Comparison of ENCODE assay signal across 10 mouse cellular contexts in genomic region chr19:7105544-7105943, GRCm38 (mm10). TPM values are rescaled to one million over a fixed set of nuclear protein-coding genes. Genes with fewer than 3 reads are reported as not detected.
DNase-seq lines count a peak whose midpoint lies in the region; ATAC-seq and TF ChIP-seq lines count a peak whose summit lies in the region.
"Had no signal": no experiment of that assay in that cellular context is flagged by ENCODE, and none has a peak within 500 bp of the region (broad histone marks: within the 10 kb centered on the region; RNA-seq: fewer than 3 reads in every experiment).

TSS of gene Flrt1 (minus strand) at chr19:7105729.

- H3K9ac ChIP-seq in heart, embryonic 14.5 days (ENCODE audit: low read length) = peak within 1 kb of the TSS; percentile 41; the same call in 1 of the 2 replicates
- H3K9ac ChIP-seq in stomach, embryonic 16.5 days (ENCODE audit: low read length) = peak within 1 kb of the TSS; percentile 66; the same call in 1 of the 2 replicates
- no peak within 1 kb of the TSS for H3K9ac ChIP-seq in stomach, postnatal 0 days (ENCODE audit: low read length)
- H3K9ac ChIP-seq in neural tube, embryonic 15.5 days (replicated peaks) = no peak within 1 kb of the TSS

- no peak for ATAC-seq in heart, embryonic 14.5 days (ENCODE audit: insufficient number of reproducible peaks, insufficient read depth, low FRiP score, low read depth)
- ATAC-seq in stomach, embryonic 16.5 days (ENCODE audit: insufficient read depth, low FRiP score) = no peak
- no peak for ATAC-seq in stomach, postnatal 0 days (ENCODE audit: low FRiP score, low TSS enrichment)
- no peak for ATAC-seq in neural tube, embryonic 15.5 days (ENCODE audit: low FRiP score)

- peaks cover 20 to 28% of the 10 kb centered on the region in 2 experiments for H3K4me1 ChIP-seq in heart, embryonic 14.5 days (ENCODE audit: control insufficient read depth in 2 of 2, insufficient read depth in 2 of 2, low read length in 2 of 2)
- H3K4me1 ChIP-seq in stomach, embryonic 16.5 days (ENCODE audit: control insufficient read depth, insufficient read depth, low read length) = peaks cover 24% of the 10 kb centered on the region
- H3K4me1 ChIP-seq in stomach, postnatal 0 days (replicated peaks; ENCODE audit: control insufficient read depth, insufficient read depth) = peaks cover 4% of the 10 kb centered on the region
- H3K4me1 ChIP-seq in neural tube, embryonic 15.5 days = peaks cover 66% of the 10 kb centered on the region

- no peak for TF ChIP-seq CTCF in stomach, postnatal 0 days (IDR thresholded peaks at IDR 0.05; ENCODE audit: low read depth)

- 56% methylated on average over 9 of the region's 9 CpGs for WGBS in heart, embryonic 14.5 days
- 73% methylated on average over 9 of the region's 9 CpGs for WGBS in stomach, embryonic 16.5 days
- 73% methylated on average over 9 of the region's 9 CpGs for WGBS in stomach, postnatal 0 days
- 40% methylated on average over 9 of the region's 9 CpGs for WGBS in neural tube, embryonic 15.5 days

- intact Hi-C loops in heart, postnatal 10 days (cut with DNase I) = loop anchor here (2.0 kb wide), 1 partner anchor 37 kb away; no protein-coding TSS in a partner anchor
- intact Hi-C loops in left cerebral cortex, postnatal 25 days (cut with DNase I) = no loop called here

- DNase-seq in heart, postnatal 10 days = no peak
- no peak for DNase-seq in stomach, postnatal 0 days (ENCODE audit: low spot score)
- no peak for DNase-seq in left cerebral cortex, postnatal 25 days (ENCODE audit: low spot score in 2 of 2)
- no peak for DNase-seq in adrenal gland, postnatal 25 days
- no peak for DNase-seq in spleen, postnatal 4 days (ENCODE audit: low spot score in 2 of 2)
- DNase-seq: cerebellum, adult 11-12 months had no signal

- H3K9me3 ChIP-seq in heart, embryonic 14.5 days (ENCODE audit: control insufficient read depth, low read length) = no peaks in the 10 kb centered on the region
- no peaks in the 10 kb centered on the region for H3K9me3 ChIP-seq in stomach, embryonic 16.5 days (replicated peaks; ENCODE audit: control insufficient read depth, low read length)
- no peaks in the 10 kb centered on the region for H3K9me3 ChIP-seq in stomach, postnatal 0 days (ENCODE audit: control insufficient read depth, low read length)
- no peaks in the 10 kb centered on the region for H3K9me3 ChIP-seq in neural tube, embryonic 15.5 days (replicated peaks)

- H3K4me3 ChIP-seq in heart, embryonic 14.5 days (ENCODE audit: control insufficient read depth in 1 of 2, insufficient read depth in 1 of 2, low read depth in 1 of 2, low read length in 2 of 2) = no peak within 1 kb of the TSS
- no peak within 1 kb of the TSS for H3K4me3 ChIP-seq in stomach, embryonic 16.5 days (replicated peaks; ENCODE audit: low read length)
- H3K4me3 ChIP-seq in stomach, postnatal 0 days (ENCODE audit: low read depth, low read length) = no peak within 1 kb of the TSS
- no peak within 1 kb of the TSS for H3K4me3 ChIP-seq in neural tube, embryonic 15.5 days (replicated peaks)

- H3K4me2 ChIP-seq in heart, embryonic 14.5 days (ENCODE audit: low read length) = no peak within 1 kb of the TSS
- no peak within 1 kb of the TSS for H3K4me2 ChIP-seq in stomach, embryonic 16.5 days (ENCODE audit: low read depth, low read length)
- H3K4me2 ChIP-seq in stomach, postnatal 0 days (replicated peaks; ENCODE audit: low read depth) = no peak within 1 kb of the TSS
- 0 out of 2 replicates have a peak within 1 kb of the TSS, but pooled peaks have one; percentile 38 for H3K4me2 ChIP-seq in neural tube, embryonic 15.5 days

- H3K27ac ChIP-seq in heart, embryonic 14.5 days (replicated peaks in 1 of 2; ENCODE audit: control insufficient read depth in 1 of 2, insufficient read depth in 1 of 2, low read depth in 2 of 2, low read length in 2 of 2) = no peak within 1 kb of the TSS
- H3K27ac ChIP-seq in stomach, embryonic 16.5 days (ENCODE audit: low read length) = no peak within 1 kb of the TSS
- no peak within 1 kb of the TSS for H3K27ac ChIP-seq in stomach, postnatal 0 days (replicated peaks)
- no peak within 1 kb of the TSS for H3K27ac ChIP-seq in neural tube, embryonic 15.5 days (replicated peaks)
- H3K27ac ChIP-seq: macrophage had no signal

- H3K27me3 ChIP-seq in heart, embryonic 14.5 days (ENCODE audit: control insufficient read depth, insufficient read depth, low read length) = no peaks in the 10 kb centered on the region
- H3K27me3 ChIP-seq in stomach, embryonic 16.5 days (ENCODE audit: control insufficient read depth, insufficient read depth, low read length) = no peaks in the 10 kb centered on the region
- H3K27me3 ChIP-seq in stomach, postnatal 0 days (ENCODE audit: control insufficient read depth, insufficient read depth, low read length) = no peaks in the 10 kb centered on the region
- no peaks in the 10 kb centered on the region; the same call in none of the 2 replicates for H3K27me3 ChIP-seq in neural tube, embryonic 15.5 days (replicated peaks)

- no peak for TF ChIP-seq EP300 in stomach, postnatal 0 days (optimal IDR thresholded peaks at IDR 0.05)

- no peaks in the 10 kb centered on the region for H3K36me3 ChIP-seq in heart, embryonic 14.5 days (ENCODE audit: control insufficient read depth, insufficient read depth, low read length)
- H3K36me3 ChIP-seq in stomach, embryonic 16.5 days (ENCODE audit: control insufficient read depth, insufficient read depth, low read length) = no peaks in the 10 kb centered on the region
- H3K36me3 ChIP-seq in stomach, postnatal 0 days (ENCODE audit: control insufficient read depth, insufficient read depth, low read length) = no peaks in the 10 kb centered on the region; the same call in 1 of the 2 replicates
- H3K36me3 ChIP-seq in neural tube, embryonic 15.5 days = no peaks in the 10 kb centered on the region

RNA-seq across cellular contexts. Expression of gene Flrt1, which starts in this region (rescaled TPM):
- 1.4 and 1.5 TPM in 2 replicates for polyA plus RNA-seq in heart, embryonic 14.5 days (2014; fragmentation: Nextera tagmentation; extraction: Ambion mirVana)
- total RNA-seq in heart, postnatal 10 days (2021) = 1 to 10 TPM; 1.2 to 1.3 TPM
- polyA plus RNA-seq in stomach, embryonic 16.5 days (2015; fragmentation: Nextera tagmentation; extraction: Ambion mirVana) = 3.4 and 3.6 TPM in 2 replicates
- polyA plus RNA-seq in stomach, postnatal 0 days (2015; fragmentation: Nextera tagmentation; extraction: Ambion mirVana) = 1.1 and 1.6 TPM in 2 replicates
- 10 to 100 TPM; 35.3 to 38.0 TPM for total RNA-seq in left cerebral cortex, postnatal 25 days (2021)
- polyA plus RNA-seq in neural tube, embryonic 15.5 days (2015; fragmentation: Nextera tagmentation; extraction: Ambion mirVana) = 10.5 and 10.9 TPM in 2 replicates
- 1.6 and 2.0 TPM in 2 replicates for total RNA-seq in adrenal gland, postnatal 25 days (2021)
- polyA plus RNA-seq: macrophage had no signal

Comparison
In these comparisons a context has a peak if more than half of its experiments do, and no peak if none do; other contexts are left out.
1. RNA of gene Flrt1 (total RNA-seq): 35.3 to 38.0 TPM in left cerebral cortex, postnatal 25 days; 1.6 to 2.0 TPM in adrenal gland, postnatal 25 days and 1.2 to 1.3 TPM in heart, postnatal 10 days; every median in the first group is over 10 times any median in the second.
2. H3K9ac ChIP-seq: peak in heart, embryonic 14.5 days (single experiment) and stomach, embryonic 16.5 days (single experiment); none in stomach, postnatal 0 days (single experiment) and neural tube, embryonic 15.5 days (single experiment).